In the genomic region with DNA sequence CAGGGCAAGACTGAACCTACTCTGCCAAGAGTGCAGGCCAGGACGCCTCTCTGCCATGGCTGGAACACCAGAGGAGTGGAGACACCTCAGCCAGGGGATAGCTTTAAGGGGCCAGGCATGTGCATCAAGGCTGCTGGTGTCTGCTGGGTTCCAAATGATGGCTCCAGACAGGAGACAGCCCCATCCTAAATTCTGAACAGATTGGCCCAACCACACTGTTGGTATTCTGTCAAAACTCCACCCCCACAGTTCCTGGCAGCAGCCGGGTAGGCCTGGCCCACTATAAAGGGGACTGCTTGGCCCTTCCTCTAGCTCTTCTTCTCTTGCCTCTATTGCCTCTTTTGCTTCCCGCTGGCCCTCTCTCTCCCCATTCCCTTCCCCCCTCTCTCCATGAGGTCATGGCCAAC, we compare ENCODE assay signal across 17 mouse cellular contexts.
A peak's percentile ranks its signal among the peaks of the same experiment; 100 is the strongest.
DNase-seq lines count a peak whose midpoint lies in the region; ATAC-seq lines count a peak whose summit lies in the region.
"Had no signal": no experiment of that assay in that cellular context is flagged by ENCODE, and none has a peak within 500 bp of the region (broad histone marks: within the 10 kb centered on the region; RNA-seq: fewer than 3 reads in every experiment).

No protein-coding gene starts in this region.

- no peak overlapping the region for H3K4me3 ChIP-seq in embryonic facial prominence, embryonic 12.5 days
- H3K4me3 ChIP-seq in embryonic facial prominence, embryonic 10.5 days: no peak overlapping the region
- no peak overlapping the region for H3K4me3 ChIP-seq in limb, embryonic 15.5 days
- no peak overlapping the region for H3K4me3 ChIP-seq in limb, embryonic 10.5 days
- H3K4me3 ChIP-seq: forebrain, embryonic 15.5 days; hindbrain, embryonic 12.5 days; limb, embryonic 12.5 days; liver, embryonic 15.5 days; midbrain, embryonic 13.5 days; myocyte had no signal

- no peaks in the 10 kb centered on the region for H3K36me3 ChIP-seq in embryonic facial prominence, embryonic 12.5 days
- H3K36me3 ChIP-seq in embryonic facial prominence, embryonic 10.5 days (replicated peaks): no peaks in the 10 kb centered on the region
- H3K36me3 ChIP-seq in limb, embryonic 15.5 days: no peaks in the 10 kb centered on the region
- H3K36me3 ChIP-seq in limb, embryonic 10.5 days: no peaks in the 10 kb centered on the region
- H3K36me3 ChIP-seq: forebrain, embryonic 15.5 days; hindbrain, embryonic 12.5 days; limb, embryonic 12.5 days; liver, embryonic 15.5 days; midbrain, embryonic 13.5 days had no signal

- WGBS in embryonic facial prominence, embryonic 12.5 days: 65% methylated on average over 3 of the region's 3 CpGs
- WGBS in embryonic facial prominence, embryonic 10.5 days: 73% methylated on average over 3 of the region's 3 CpGs
- WGBS in limb, embryonic 15.5 days: 68% methylated on average over 3 of the region's 3 CpGs
- 79% methylated on average over 3 of the region's 3 CpGs for WGBS in limb, embryonic 10.5 days

- H3K4me1 ChIP-seq in embryonic facial prominence, embryonic 12.5 days: peaks cover 11% of the 10 kb centered on the region; the same call in 1 of the 2 replicates
- H3K4me1 ChIP-seq in embryonic facial prominence, embryonic 10.5 days: peaks cover 10% of the 10 kb centered on the region
- H3K4me1 ChIP-seq in limb, embryonic 15.5 days: peaks cover 15% of the 10 kb centered on the region
- no peaks in the 10 kb centered on the region for H3K4me1 ChIP-seq in limb, embryonic 10.5 days
- H3K4me1 ChIP-seq: hindbrain, embryonic 12.5 days; liver, embryonic 15.5 days; midbrain, embryonic 13.5 days had no signal

- no peak overlapping the region for H3K4me2 ChIP-seq in embryonic facial prominence, embryonic 12.5 days (replicated peaks)
- no peak overlapping the region for H3K4me2 ChIP-seq in limb, embryonic 15.5 days
- H3K4me2 ChIP-seq: forebrain, embryonic 15.5 days; hindbrain, embryonic 12.5 days; limb, embryonic 12.5 days; liver, embryonic 15.5 days; midbrain, embryonic 13.5 days had no signal

- no peaks in the 10 kb centered on the region for H3K9me3 ChIP-seq in embryonic facial prominence, embryonic 12.5 days
- no peaks in the 10 kb centered on the region for H3K9me3 ChIP-seq in embryonic facial prominence, embryonic 10.5 days
- no peaks in the 10 kb centered on the region for H3K9me3 ChIP-seq in limb, embryonic 15.5 days
- H3K9me3 ChIP-seq in limb, embryonic 10.5 days (replicated peaks): no peaks in the 10 kb centered on the region
- H3K9me3 ChIP-seq: forebrain, embryonic 15.5 days; hindbrain, embryonic 12.5 days; limb, embryonic 12.5 days; liver, embryonic 15.5 days; midbrain, embryonic 13.5 days had no signal

- peak; percentile 15; the same call in 1 of the 2 replicates for ATAC-seq in embryonic facial prominence, embryonic 12.5 days (ENCODE audit: insufficient number of reproducible peaks, insufficient read depth, low FRiP score, low TSS enrichment)
- ATAC-seq in limb, embryonic 15.5 days (ENCODE audit: insufficient number of reproducible peaks, low FRiP score, low TSS enrichment, low read depth): 0 out of 2 replicates have a peak, but pooled peaks have one; percentile 22
- ATAC-seq: forebrain, embryonic 15.5 days; midbrain, embryonic 13.5 days had no signal

- no peaks in the 10 kb centered on the region for H3K27me3 ChIP-seq in embryonic facial prominence, embryonic 12.5 days
- H3K27me3 ChIP-seq in embryonic facial prominence, embryonic 10.5 days (replicated peaks; ENCODE audit: low read depth, poor library complexity, severe bottlenecking): no peaks in the 10 kb centered on the region
- H3K27me3 ChIP-seq in limb, embryonic 15.5 days: no peaks in the 10 kb centered on the region
- H3K27me3 ChIP-seq in limb, embryonic 10.5 days (ENCODE audit: low read depth, poor library complexity, severe bottlenecking): no peaks in the 10 kb centered on the region
- H3K27me3 ChIP-seq: forebrain, embryonic 15.5 days; hindbrain, embryonic 12.5 days; limb, embryonic 12.5 days; liver, embryonic 15.5 days; midbrain, embryonic 13.5 days had no signal

- H3K27ac ChIP-seq in embryonic facial prominence, embryonic 12.5 days: 0 out of 2 replicates have a peak overlapping the region, but pooled peaks have one; percentile 23
- H3K27ac ChIP-seq in embryonic facial prominence, embryonic 10.5 days (replicated peaks): no peak overlapping the region
- H3K27ac ChIP-seq in limb, embryonic 15.5 days: peak overlapping the region; percentile 44; the same call in 1 of the 2 replicates
- H3K27ac ChIP-seq in limb, embryonic 10.5 days: no peak overlapping the region
- H3K27ac ChIP-seq: hindbrain, embryonic 12.5 days; limb, embryonic 12.5 days; liver, embryonic 15.5 days; midbrain, embryonic 13.5 days had no signal

- H3K9ac ChIP-seq in embryonic facial prominence, embryonic 12.5 days: no peak overlapping the region
- no peak overlapping the region for H3K9ac ChIP-seq in limb, embryonic 15.5 days
- H3K9ac ChIP-seq: forebrain, embryonic 15.5 days; hindbrain, embryonic 12.5 days; limb, embryonic 12.5 days; liver, embryonic 15.5 days; midbrain, embryonic 13.5 days had no signal

- no peak for DNase-seq in embryonic facial prominence, embryonic 10.5 days (ENCODE audit: low spot score)
- no peak for DNase-seq in limb, embryonic 10.5 days (ENCODE audit: low spot score)
- DNase-seq in layer of hippocampus, postnatal 14 days (ENCODE audit: low spot score in 2 of 2): peak; percentile 52 to 71
- no peak for DNase-seq in thymus, postnatal 10 days (ENCODE audit: low spot score in 2 of 2)
- no peak for DNase-seq in kidney, adult 11 months
- DNase-seq: adrenal gland, adult 2 months; cerebellum, adult 11-12 months; gastrocnemius, postnatal 14 days; thymus, postnatal 14 days had no signal

Comparison
In these comparisons a context has a peak if more than half of its experiments do, and no peak if none do; other contexts are left out.
1. H3K27ac ChIP-seq: peak in embryonic facial prominence, embryonic 12.5 days (single experiment) and limb, embryonic 15.5 days (single experiment); none in embryonic facial prominence, embryonic 10.5 days (single experiment) and limb, embryonic 10.5 days (single experiment).
2. DNase-seq: peak in layer of hippocampus, postnatal 14 days (2 of 2); none in embryonic facial prominence, embryonic 10.5 days (single experiment), limb, embryonic 10.5 days (single experiment), thymus, postnatal 10 days (0 of 2) and kidney, adult 11 months (single experiment).